Mouse (Mus musculus) adrenal gland, postnatal 14 days (tissue): ENCODE measurements at regions not wholly inside any gene's neighbourhood (a gene's known extent, or its start where the extent isn't known, plus 50 kb on each side); places are given as distances from the start of the nearest gene placed in this dataset.

Experiments
- DNase-seq: peaks from one replicate; pipeline ENCODE4 v3.0.0; 2021; ENCODE audit warnings: mixed read lengths

GRCm38 (mm10) chr6:50922235-50922634 is 268.0 kb upstream of the Npvf start:
- no peak for DNase-seq

GRCm38 (mm10) chr6:50924571-50924970 is 270.3 kb upstream of the Npvf start:
- DNase-seq, result no peak

- no peak for DNase-seq
These were observed 270.8 kb upstream of the Npvf start for GRCm38 (mm10) chr6:50924998-50925397.

- DNase-seq, result no peak
These were observed 272.1 kb upstream of the Npvf start for GRCm38 (mm10) chr6:50926313-50926712.

- DNase-seq, result no peak
These were observed 275.3 kb upstream of the Npvf start for GRCm38 (mm10) chr6:50929503-50929902.

GRCm38 (mm10) chr6:50933510-50933909 is 279.3 kb upstream of the Npvf start:
- DNase-seq, result no peak

- no peak for DNase-seq
These were observed 280.0 kb upstream of the Npvf start for GRCm38 (mm10) chr6:50934245-50934644.

- DNase-seq, result no peak
These were observed 282.1 kb upstream of the Npvf start for GRCm38 (mm10) chr6:50936306-50936705.

GRCm38 (mm10) chr6:50937094-50937493 is 282.9 kb upstream of the Npvf start:
- peak; percentile 85 for DNase-seq

GRCm38 (mm10) chr6:50938879-50939278 is 284.6 kb upstream of the Npvf start:
- DNase-seq, result peak; percentile 26

- DNase-seq, result no peak
These were observed 285.2 kb upstream of the Npvf start for GRCm38 (mm10) chr6:50939440-50939839.

- no peak for DNase-seq
These were observed 285.9 kb upstream of the Npvf start for GRCm38 (mm10) chr6:50940118-50940517.

GRCm38 (mm10) chr6:50940641-50941398 is 286.6 kb upstream of the Npvf start:
- no peak for DNase-seq

- DNase-seq, result no peak
These were observed 288.5 kb upstream of the Npvf start for GRCm38 (mm10) chr6:50942696-50943095.

- no peak for DNase-seq
These were observed 293.8 kb upstream of the Npvf start for GRCm38 (mm10) chr6:50948061-50948460.

GRCm38 (mm10) chr6:50949361-50949760 is 295.1 kb upstream of the Npvf start:
- no peak for DNase-seq

- no peak for DNase-seq
These were observed 295.8 kb upstream of the Npvf start for GRCm38 (mm10) chr6:50949883-50950583.

GRCm38 (mm10) chr6:50957328-50957900 is 303.2 kb upstream of the Npvf start:
- no peak for DNase-seq

GRCm38 (mm10) chr6:50960341-50960740 is 306.1 kb upstream of the Npvf start:
- DNase-seq, result no peak

- no peak for DNase-seq
These were observed 307.4 kb upstream of the Npvf start for GRCm38 (mm10) chr6:50961592-50961991.

- DNase-seq, result no peak
These were observed 314.3 kb upstream of the Npvf start for GRCm38 (mm10) chr6:50968546-50968945.

- no peak for DNase-seq
These were observed 315.1 kb upstream of the Npvf start for GRCm38 (mm10) chr6:50969341-50969740.

GRCm38 (mm10) chr6:50969997-50970396 is 315.8 kb upstream of the Npvf start:
- DNase-seq, result no peak

- DNase-seq, result no peak
These were observed 316.5 kb upstream of the Npvf start for GRCm38 (mm10) chr6:50970770-50971169.
